Mouse (Mus musculus) neural tube, embryonic 11.5 days (tissue): ENCODE results near the gene Mid1. TPM values are rescaled to one million over a fixed set of nuclear protein-coding genes. Genes with fewer than 3 reads are reported as not detected.
"Not testable (repeated sequence)": the region's sequence is repeated elsewhere in the genome, so short reads cannot be mapped to it uniquely, and the experiment has no call there.

ENCODE experiments used
- ATAC-seq: fragments of 200-750 bp; cut with Nextera tagmentation; 2 replicates; pipeline ENCODE4 v1.8.0; 2017; ENCODE audit warnings: moderate number of reproducible peaks, mild to moderate bottlenecking, moderate TSS enrichment, moderate library complexity; ENCODE audit not compliant: insufficient read depth, low FRiP score, low TSS enrichment
- DNase-seq: peaks from one replicate; pipeline ENCODE4 v3.0.0-alpha.2; 2015; ENCODE audit warnings: low spot score
- H3K27ac ChIP-seq: fragments of 300-500 bp; sonication (generic); 2 replicates; pipeline ENCODE4 v1.5.1; 2014; ENCODE audit warnings: low read depth, mild to moderate bottlenecking, low read length
- H3K27me3 ChIP-seq: fragments of 300-500 bp; sonication (generic); 2 replicates; pipeline ENCODE4 v1.6.1; 2014; ENCODE audit warnings: mild to moderate bottlenecking, low read length, mixed read lengths; ENCODE audit not compliant: control insufficient read depth, insufficient read depth
- H3K36me3 ChIP-seq: fragments of 300-500 bp; sonication (generic); 2 replicates; pipeline ENCODE4 v1.6.1; 2014; ENCODE audit warnings: mild to moderate bottlenecking, low read length, moderate library complexity, mixed read lengths; ENCODE audit not compliant: control insufficient read depth, insufficient read depth
- H3K4me1 ChIP-seq: fragments of 300-500 bp; sonication (generic); 2 replicates; pipeline ENCODE4 v1.6.1; 2014; ENCODE audit warnings: low read length, mixed read lengths; ENCODE audit not compliant: control insufficient read depth, insufficient read depth
- H3K4me2 ChIP-seq: fragments of 300-500 bp; sonication (generic); 2 replicates; pipeline ENCODE4 v1.6.1; 2014; ENCODE audit warnings: low read depth, mild to moderate bottlenecking, moderate library complexity
- H3K4me3 ChIP-seq: fragments of 300-500 bp; sonication (generic); 2 replicates; pipeline ENCODE4 v1.5.1; 2014; ENCODE audit warnings: low read depth, low read length
- H3K9ac ChIP-seq: fragments of 300-500 bp; sonication (generic); 2 replicates; pipeline ENCODE4 v1.6.1; 2014; ENCODE audit warnings: mild to moderate bottlenecking, low read length
- H3K9me3 ChIP-seq: fragments of 300-500 bp; sonication (generic); 2 replicates; pipeline ENCODE4 v1.6.1; 2016; ENCODE audit warnings: low read length; ENCODE audit not compliant: control insufficient read depth
- WGBS: fragments of 180-500 bp; shearing (Covaris S2); extraction: QIAGEN DNeasy Blood & Tissue Kit; methylation state at CpG from one replicate; pipeline ENCODE4 v1.1.7; 2014; 5-methylcytosine and 5-hydroxymethylcytosine counted together
- polyA plus RNA-seq: library from polyadenylated mRNA; unstranded; fragments of >200 nt; fragmentation: Nextera tagmentation; extraction: Ambion mirVana; gene quantifications from 2 replicates; pipeline ENCODE4 v1.2.1, GENCODE M21; 2014

Gene Mid1
- polyA plus RNA-seq, 1 experiment from 2014 or later: 9.9 TPM

DNA sequence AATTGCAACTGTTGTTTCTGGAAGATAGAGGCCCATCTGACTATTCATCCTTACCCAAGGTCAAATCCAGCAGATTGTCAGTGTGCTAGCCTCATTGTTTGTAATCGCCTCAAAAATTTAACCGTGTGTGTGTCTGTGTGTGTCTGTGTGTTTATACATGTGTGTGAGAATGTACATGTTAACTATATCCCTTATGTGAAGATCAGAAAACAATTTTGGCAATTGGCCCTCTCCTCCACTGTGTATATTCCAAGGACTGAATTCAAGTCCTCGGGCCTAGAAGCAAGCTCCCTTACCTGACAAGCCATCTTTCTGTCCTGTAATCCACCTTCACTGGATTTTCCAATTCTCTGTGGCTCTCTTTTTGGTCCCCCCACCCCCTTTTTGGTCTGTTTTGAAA, 288.8 kb downstream of the Mid1 start:
- not testable (repeated sequence) for H3K9ac ChIP-seq, H3K27ac ChIP-seq, H3K4me2 ChIP-seq, DNase-seq, H3K4me3 ChIP-seq, ATAC-seq, H3K4me1 ChIP-seq, H3K27me3 ChIP-seq, H3K36me3 ChIP-seq
- H3K9me3 ChIP-seq: peaks cover 19% of the 10 kb centered on the region; the same call in 1 of the 2 replicates
- 63% methylated on average over 3 of the region's 3 CpGs for WGBS

DNA sequence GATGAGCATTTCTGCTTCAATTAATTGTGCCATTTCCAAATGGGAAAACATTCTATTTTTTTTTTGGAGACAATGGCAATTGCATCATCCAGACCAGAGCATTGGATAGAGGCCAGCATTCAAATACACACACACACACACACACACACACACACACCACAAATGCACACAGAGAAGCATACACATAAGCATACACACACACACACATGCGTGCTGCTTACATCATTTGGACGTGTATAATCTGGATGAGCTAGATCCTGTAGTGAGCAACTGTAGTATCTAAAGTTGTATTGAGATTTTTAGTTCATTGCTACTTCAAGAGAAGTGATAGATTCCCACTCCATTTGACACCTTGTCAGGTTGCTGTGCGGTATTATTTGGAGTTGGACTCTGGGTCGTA, 289.5 kb downstream of the Mid1 start:
- peaks cover 21% of the 10 kb centered on the region; the same call in 1 of the 2 replicates for H3K9me3 ChIP-seq
- H3K27me3 ChIP-seq, H3K36me3 ChIP-seq: not testable (repeated sequence)

DNA sequence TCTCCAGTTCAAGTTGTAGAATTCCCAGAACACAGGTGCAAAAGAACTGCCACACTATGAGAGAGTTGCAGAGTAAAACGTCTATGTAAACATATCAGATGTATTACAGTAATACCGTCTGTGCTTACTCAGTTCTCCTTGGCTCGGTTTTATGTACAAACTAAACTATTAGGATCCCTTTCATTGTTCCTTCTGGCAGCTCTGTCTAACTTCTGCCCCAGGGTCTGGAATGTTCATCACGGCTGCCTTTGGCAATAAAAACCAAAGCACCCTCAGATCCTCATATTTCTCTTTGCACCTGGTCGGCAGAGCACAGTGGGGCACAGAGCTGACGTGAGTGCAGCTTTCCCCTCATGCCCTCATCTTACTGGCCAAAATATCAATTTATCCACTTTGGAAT, 290.0 kb downstream of the Mid1 start:
- peaks cover 25% of the 10 kb centered on the region; the same call in 1 of the 2 replicates for H3K9me3 ChIP-seq
- not testable (repeated sequence) for H3K4me3 ChIP-seq, ATAC-seq, H3K4me2 ChIP-seq, H3K27ac ChIP-seq, H3K27me3 ChIP-seq, DNase-seq, H3K4me1 ChIP-seq, H3K36me3 ChIP-seq, H3K9ac ChIP-seq
- 73% methylated on average over 6 of the region's 6 CpGs for WGBS

More for the DNA sequence above, 289.5 kb downstream of the Mid1 start:
- not testable (repeated sequence) for H3K4me3 ChIP-seq, H3K4me1 ChIP-seq, H3K4me2 ChIP-seq, H3K9ac ChIP-seq, DNase-seq, ATAC-seq, H3K27ac ChIP-seq
- 69% methylated on average over 4 of the region's 4 CpGs for WGBS

DNA sequence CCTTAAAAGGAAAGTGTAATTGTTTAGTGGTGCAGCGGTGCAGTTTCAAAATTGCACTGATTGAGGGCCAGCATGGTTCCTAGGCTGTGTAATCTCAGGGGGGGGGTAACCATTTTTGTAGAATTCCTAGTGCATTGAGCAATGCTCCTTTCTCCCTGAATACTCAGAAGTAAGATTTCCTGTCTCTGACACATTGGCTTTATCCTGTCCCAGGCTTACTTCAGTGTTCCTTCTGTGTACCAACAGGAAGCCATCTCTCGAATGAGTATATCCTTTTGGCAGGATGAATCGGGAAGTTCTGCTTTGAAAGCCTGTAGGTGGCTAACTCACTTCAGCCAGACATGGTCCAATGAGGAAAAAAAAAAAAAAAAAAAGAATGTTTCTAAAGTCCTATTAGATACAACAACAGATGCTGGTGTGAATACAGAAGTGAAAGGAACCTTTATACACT, 290.7 kb downstream of the Mid1 start:
- not testable (repeated sequence) for H3K27me3 ChIP-seq, H3K4me1 ChIP-seq, H3K36me3 ChIP-seq, H3K4me2 ChIP-seq, DNase-seq, ATAC-seq, H3K9ac ChIP-seq, H3K4me3 ChIP-seq, H3K27ac ChIP-seq
- peaks cover 25% of the 10 kb centered on the region; the same call in 1 of the 2 replicates for H3K9me3 ChIP-seq
- WGBS: 86% methylated on average over 3 of the region's 3 CpGs

DNA sequence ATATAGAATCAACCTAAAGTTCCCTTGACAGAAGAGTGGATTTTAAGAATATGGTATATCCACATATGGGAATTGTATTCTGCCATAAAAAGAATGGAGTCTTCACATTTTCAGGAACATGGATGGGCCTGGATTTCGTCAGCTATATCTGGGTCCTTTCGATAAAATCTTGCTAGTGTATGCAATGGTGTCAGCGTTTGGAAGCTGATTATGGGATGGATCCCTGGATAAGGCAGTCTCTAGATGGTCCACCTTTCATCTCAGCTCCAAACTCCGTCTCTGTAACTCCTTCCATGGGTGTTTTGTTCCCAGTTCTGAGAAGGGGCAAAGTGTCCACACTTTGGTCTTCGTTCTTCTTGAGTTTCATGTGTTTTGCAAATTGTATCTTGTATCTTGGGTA, 291.3 kb downstream of the Mid1 start:
- DNase-seq, H3K4me3 ChIP-seq, H3K4me2 ChIP-seq, H3K27ac ChIP-seq, H3K4me1 ChIP-seq, H3K9ac ChIP-seq, H3K36me3 ChIP-seq, ATAC-seq, H3K27me3 ChIP-seq: not testable (repeated sequence)
- H3K9me3 ChIP-seq: peaks cover 25% of the 10 kb centered on the region; the same call in 1 of the 2 replicates
- WGBS: 73% methylated on average over 5 of the region's 5 CpGs

DNA sequence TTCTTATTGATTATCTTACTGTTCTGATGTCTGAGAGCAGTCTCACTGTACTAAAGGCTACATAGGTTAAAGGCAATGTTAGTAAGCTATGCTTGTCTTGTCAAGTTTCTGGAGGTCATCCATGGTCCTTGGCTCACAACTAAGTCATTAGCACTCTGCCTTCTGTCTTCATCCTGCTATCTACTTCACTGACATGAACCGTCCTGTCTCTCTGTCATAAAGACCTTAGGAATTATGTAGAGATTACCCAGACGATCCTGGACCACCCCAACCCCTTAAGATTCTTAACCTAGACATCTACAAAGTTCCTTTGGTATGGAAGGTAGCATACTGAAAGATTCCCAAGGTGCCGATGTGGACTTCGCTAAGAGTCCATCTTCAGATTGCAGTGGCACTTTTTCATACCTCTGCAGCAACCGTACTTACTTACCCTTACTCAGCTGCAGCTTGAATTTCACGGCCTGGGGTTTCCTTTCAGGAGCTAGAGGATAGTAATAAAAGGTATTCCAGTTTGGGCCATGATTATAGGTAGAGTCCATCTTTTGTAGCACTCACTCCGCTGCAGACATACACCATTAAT, 292.9 kb downstream of the Mid1 start:
- not testable (repeated sequence) for H3K9ac ChIP-seq, ATAC-seq, H3K4me1 ChIP-seq, H3K27ac ChIP-seq, H3K27me3 ChIP-seq, DNase-seq, H3K4me2 ChIP-seq, H3K4me3 ChIP-seq
- Histone ChIP-seq H3K36me3 (peaks cover 12% of the 10 kb centered on the region), H3K9me3 (peaks cover 35% of the 10 kb centered on the region; the same call in 1 of the 2 replicates)
- WGBS: 90% methylated on average over 7 of the region's 7 CpGs

DNA sequence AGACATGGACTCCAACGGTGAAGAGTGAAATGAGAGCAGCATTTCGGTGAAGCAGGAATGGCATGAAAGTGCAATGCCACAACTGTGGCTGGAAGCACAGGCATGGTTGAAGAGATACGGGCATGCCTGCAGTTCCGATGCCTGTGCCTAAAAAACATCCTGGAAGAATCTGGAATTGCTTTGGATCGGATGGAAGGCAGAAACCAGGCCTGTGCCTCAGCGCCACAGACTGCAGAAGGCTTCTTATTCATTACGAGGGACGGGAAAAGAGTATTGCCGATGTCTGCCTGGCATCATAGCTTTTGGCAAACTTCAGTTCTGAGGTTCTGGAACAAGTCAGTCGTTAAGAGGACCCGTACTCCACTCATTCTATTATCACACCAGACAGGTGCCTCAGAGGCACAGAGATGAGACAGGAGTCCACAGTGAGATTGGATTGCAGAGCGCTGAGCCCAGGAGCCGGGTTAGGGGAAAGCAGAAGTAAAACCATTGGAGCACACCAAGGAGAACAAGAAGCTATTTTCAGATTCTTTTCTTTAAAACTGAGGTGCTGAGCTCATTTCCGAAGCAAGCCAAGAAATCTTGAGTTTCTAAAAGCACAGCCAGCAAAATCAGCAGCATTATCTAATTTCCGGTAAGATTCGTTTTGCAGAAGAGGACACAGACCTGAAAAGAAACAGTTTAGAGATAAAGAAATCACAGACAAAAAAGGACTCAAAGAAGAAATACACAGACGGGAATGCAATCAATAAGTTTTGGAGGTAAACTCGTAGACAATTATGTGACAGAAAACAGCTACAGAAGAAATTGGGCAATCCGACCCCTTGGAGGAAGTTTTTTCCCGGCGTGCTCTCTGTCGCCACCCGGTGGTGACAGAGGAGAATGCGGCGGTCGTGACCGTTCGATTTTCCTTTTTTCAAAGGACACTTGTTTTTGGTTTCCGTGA, 293.7 kb downstream of the Mid1 start:
- H3K27ac ChIP-seq, H3K27me3 ChIP-seq, ATAC-seq, H3K4me2 ChIP-seq, H3K4me1 ChIP-seq, H3K9ac ChIP-seq, H3K4me3 ChIP-seq: not testable (repeated sequence)
- H3K36me3 ChIP-seq: peaks cover 14% of the 10 kb centered on the region
- 71% methylated on average over 29 of the region's 29 CpGs for WGBS
- peaks cover 36% of the 10 kb centered on the region; the same call in 1 of the 2 replicates for H3K9me3 ChIP-seq
- DNase-seq: peak; percentile 73

DNA sequence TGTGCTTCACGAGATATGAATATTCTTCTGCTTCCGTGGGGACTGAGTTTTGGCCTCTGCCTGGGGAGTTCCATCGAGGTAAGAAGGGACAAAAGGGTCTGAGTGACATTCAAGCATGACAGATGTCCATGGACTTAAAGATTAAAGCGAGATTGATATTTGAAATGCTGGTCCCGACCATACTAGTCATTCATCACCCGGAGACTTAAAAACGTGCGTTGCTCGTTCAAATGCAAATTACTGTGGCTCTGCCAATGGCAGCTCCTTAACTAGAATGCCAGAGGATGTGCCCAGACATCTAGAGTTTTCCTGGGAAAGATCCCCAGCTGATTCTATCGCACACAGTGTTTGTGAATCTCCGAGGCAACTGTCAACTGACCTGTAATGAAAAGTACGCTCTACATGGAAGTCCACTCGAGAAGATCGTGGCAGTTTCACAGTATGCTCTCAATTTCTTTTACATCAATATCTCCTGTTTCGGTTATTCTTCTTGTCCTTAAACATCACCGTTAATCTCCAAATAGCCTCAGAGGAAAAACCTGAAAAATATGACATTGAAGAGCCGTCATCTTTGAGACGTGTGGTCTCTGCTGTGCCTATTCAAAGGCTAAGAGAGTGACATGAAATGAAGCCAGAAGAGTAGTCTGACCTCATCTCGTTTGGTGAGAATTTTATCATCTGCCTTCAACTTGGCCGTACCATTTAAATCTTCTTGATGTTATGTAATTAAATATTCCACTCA, 294.6 kb downstream of the Mid1 start:
- not testable (repeated sequence) for DNase-seq, H3K27ac ChIP-seq, H3K4me2 ChIP-seq, H3K27me3 ChIP-seq, H3K4me3 ChIP-seq, H3K9ac ChIP-seq, H3K4me1 ChIP-seq
- WGBS: 80% methylated on average over 20 of the region's 20 CpGs
- peak; percentile 17 for ATAC-seq
- Histone ChIP-seq H3K36me3 (peaks cover 17% of the 10 kb centered on the region), H3K9me3 (peaks cover 36% of the 10 kb centered on the region; the same call in 1 of the 2 replicates)
